Mouse (Mus musculus) right cerebral cortex, postnatal 4 days (tissue): ENCODE results near the gene Celf3.

Experiments used
- DNase-seq: peaks from one replicate; pipeline ENCODE4 v3.0.0-alpha.2; 2022

The Celf3 gene

DNA sequence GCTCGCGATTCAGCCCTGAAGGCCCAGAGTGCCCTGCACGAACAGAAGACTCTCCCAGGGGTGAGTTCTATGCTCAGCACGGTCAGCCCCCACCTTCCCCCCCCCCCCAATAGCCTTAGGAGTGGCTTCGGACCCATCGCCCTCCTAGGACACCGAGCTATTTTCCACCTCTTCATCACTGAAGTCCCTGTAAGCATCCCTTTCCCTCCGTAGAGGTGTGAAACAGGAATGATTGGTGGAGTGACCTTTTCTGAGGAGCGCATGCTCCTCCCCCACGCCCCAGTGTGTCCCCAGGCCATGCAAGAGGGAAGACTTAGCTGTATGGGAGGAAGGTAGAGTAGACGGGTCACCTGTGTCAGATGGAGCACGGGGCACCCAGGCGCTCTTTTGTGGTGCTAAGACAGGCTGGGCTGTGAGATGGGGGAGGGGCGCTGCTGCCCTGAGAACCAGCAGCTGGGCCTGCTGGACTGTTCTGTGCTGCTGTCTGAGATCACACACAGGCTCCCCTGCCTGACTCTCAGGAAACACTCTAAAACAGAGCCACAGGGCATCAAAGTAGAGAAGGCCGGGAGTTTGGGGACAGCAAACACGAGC lies 2.3 kb downstream of the Celf3 start, which contains the start of gene Riiad1:
Gene Riiad1 (minus strand): TSS at position 51 of the 594 bp plus-strand sequence.
- DNase-seq: no peak

DNA sequence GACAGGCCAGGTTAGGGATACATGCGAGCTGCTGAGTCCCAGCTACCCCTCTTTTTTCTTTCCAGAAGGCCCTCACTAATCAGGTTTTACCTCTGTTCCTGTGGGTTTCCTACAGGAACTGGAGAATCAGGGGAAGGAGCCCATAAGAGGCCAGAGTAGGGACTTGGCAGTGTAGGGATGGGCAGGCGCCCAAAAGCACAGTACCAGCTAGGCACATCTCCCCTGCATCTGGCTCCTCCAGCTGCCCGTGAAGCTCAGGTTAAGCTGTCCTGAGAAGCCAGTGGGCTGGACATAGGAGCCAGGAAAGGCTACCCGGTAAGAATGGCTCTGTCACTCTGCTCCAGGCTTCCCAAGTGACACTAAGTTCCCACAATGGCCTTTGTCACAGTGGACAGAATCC lies 3.3 kb downstream of the Celf3 start:
- DNase-seq: no peak

DNA sequence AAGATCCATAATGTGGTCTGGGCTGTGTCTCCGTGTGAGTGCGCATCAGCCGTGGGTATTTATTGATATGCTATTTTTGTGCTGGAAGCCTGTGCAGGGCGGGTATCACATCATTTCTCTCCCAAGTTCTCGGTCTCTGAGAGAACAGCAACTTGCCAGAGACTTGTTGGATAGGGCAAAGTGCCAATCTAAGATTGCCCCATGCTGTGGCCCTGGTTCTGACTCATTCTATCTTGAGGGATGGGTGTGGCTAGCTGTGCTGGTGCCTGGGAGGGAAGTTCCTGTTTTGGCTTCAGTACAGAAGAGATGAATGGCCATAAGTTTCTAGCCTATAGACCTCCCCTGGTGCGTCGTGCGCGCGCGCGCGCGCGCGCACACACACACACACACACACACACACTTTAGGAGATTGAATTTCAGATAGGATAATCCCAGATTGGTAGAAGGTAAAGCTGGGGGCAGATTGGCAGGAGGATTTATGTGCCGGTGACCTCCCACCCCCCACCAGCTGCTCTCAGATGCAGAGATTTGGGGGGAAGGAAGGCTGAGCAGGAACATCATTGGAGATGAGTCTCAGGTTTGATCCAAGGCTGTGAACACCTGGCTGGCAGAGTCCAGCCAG lies 4.8 kb downstream of the Celf3 start:
- DNase-seq: no peak

DNA sequence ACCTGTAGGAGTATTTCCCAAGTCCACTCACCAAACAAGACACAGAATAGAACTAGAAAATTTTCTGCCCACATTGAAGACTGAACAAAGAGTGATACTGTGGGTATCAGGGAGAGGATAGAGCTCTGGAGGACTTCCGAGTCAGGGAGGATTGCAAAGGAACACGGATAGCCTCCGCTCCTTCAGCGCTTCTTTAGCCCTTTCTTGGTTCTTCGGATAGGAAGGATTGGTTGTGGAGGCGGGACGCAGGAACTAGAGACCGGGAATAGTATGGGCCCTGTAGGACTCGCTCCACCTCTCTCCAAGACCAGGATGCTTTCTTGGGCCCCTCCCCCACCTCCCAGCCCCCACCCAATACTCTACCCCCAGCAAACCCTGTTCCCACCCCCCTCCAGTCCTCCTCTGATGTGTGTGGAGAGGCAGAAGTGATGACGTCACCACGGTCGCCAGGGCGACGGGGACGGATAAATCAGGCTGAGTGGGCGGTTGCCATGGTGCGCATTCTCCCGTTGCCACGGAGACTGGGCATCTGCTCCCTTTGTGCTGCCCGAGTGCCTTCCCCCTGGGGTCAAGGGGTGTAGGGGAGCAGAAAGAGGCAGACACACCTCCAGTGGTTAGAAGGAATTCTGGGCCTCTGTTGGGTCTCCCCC lies 5.8 kb downstream of the Celf3 start:
- DNase-seq: peak; percentile 93

- peak; percentile 53 for DNase-seq
Observed at GRCm38 (mm10) chr3:94485922-94486321, 7.8 kb downstream of the Celf3 start.

DNA sequence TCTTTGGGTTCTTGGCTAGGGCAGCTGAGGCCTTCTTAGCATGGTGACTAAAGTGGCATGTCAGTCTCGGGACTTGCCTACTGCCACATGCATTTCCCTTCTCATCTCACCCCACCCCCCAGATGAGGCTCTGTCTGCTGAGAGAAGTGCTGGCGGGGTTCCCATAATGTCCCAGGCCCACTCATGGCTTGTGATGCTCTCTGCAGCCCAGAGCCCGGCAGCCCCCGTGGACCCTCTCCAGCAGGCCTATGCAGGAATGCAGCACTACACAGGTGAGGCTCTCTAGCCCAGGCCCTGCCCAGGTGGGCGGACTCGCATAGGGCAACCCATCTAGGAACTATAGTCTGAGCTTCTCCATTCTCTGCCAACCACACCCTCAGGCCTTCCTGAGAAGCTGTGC lies 9.5 kb downstream of the Celf3 start:
- DNase-seq: peak; percentile 43

GRCm38 (mm10) chr3:94497162-94497561 lies 19.1 kb downstream of the Celf3 start:
- DNase-seq: no peak

GRCm38 (mm10) chr3:94502243-94502642 lies 24.1 kb downstream of the Celf3 start:
- no peak for DNase-seq

GRCm38 (mm10) chr3:94506664-94507063 lies 28.6 kb downstream of the Celf3 start:
- no peak for DNase-seq

GRCm38 (mm10) chr3:94526731-94527130 lies 48.6 kb downstream of the Celf3 start:
- no peak for DNase-seq

GRCm38 (mm10) chr3:94533968-94534367 lies 55.9 kb downstream of the Celf3 start:
- DNase-seq: no peak

DNA sequence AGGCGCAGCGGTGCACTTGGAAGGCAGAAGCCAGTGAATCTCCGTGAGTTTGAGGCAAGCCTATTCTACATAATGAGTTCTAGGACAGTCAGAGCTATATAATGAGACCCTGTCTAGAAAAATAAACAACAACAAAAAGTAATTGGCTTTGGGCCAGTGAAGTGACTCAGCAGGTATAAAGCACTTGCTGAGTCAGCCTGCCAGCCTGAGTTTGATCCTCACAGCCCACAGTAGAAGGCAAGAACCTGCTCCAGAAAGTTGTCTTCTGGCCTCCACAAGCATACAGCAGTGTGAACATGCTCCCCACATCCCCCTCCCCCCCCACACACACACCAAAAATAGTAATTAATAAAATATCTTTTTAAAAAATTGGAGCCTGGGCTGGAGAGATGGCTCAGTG lies 59.1 kb downstream of the Celf3 start:
- DNase-seq: no peak
